Mouse (Mus musculus): Measurements from ENCODE around the gene Rgs9.
A peak's percentile ranks its signal among the peaks of the same experiment; 100 is the strongest.
"Not testable (repeated sequence)": the region's sequence is repeated elsewhere in the genome, so short reads cannot be mapped to it uniquely, and the experiment has no call there.

The Rgs9 gene

GRCm38 (mm10) chr11:109297710-109298375 is at the start of gene Rgs9:
Gene Rgs9 (minus strand): TSS chr11:109298129.
- DNase-seq (ENCODE audit: low read depth, low spot score) = peak; percentile 87

GRCm38 (mm10) chr11:109347242-109347959 is 49.5 kb upstream of the Rgs9 start:
- peak; percentile 64 for DNase-seq (ENCODE audit: low read depth, low spot score)

- DNase-seq (ENCODE audit: low read depth, low spot score) = no peak
Observed at GRCm38 (mm10) chr11:109343991-109344599, 46.2 kb upstream of the Rgs9 start.

- DNase-seq (ENCODE audit: low read depth, low spot score) = no peak
Observed at GRCm38 (mm10) chr11:109343558-109343957, 45.6 kb upstream of the Rgs9 start.

GRCm38 (mm10) chr11:109342666-109343065 is 44.7 kb upstream of the Rgs9 start:
- DNase-seq (ENCODE audit: low read depth, low spot score) = not testable (repeated sequence)

GRCm38 (mm10) chr11:109340541-109340940 is 42.6 kb upstream of the Rgs9 start:
- no peak for DNase-seq (ENCODE audit: low read depth, low spot score)

GRCm38 (mm10) chr11:109339155-109339938 is 41.4 kb upstream of the Rgs9 start:
- DNase-seq (ENCODE audit: low read depth, low spot score) = no peak

- DNase-seq (ENCODE audit: low read depth, low spot score) = no peak
Observed at GRCm38 (mm10) chr11:109335890-109336289, 38.0 kb upstream of the Rgs9 start.

GRCm38 (mm10) chr11:109334773-109335172 is 36.8 kb upstream of the Rgs9 start:
- no peak for DNase-seq (ENCODE audit: low read depth, low spot score)

GRCm38 (mm10) chr11:109332722-109333121 is 34.8 kb upstream of the Rgs9 start:
- DNase-seq (ENCODE audit: low read depth, low spot score) = no peak

GRCm38 (mm10) chr11:109331424-109331824 is 33.5 kb upstream of the Rgs9 start:
- peak; percentile 82 for DNase-seq (ENCODE audit: low read depth, low spot score)

GRCm38 (mm10) chr11:109330706-109331393 is 32.9 kb upstream of the Rgs9 start:
- DNase-seq (ENCODE audit: low read depth, low spot score) = no peak

- no peak for DNase-seq (ENCODE audit: low read depth, low spot score)
Observed at GRCm38 (mm10) chr11:109329331-109329730, 31.4 kb upstream of the Rgs9 start.

GRCm38 (mm10) chr11:109327952-109328351 is 30.0 kb upstream of the Rgs9 start:
- DNase-seq (ENCODE audit: low read depth, low spot score) = no peak

GRCm38 (mm10) chr11:109327381-109327780 is 29.5 kb upstream of the Rgs9 start:
- DNase-seq (ENCODE audit: low read depth, low spot score) = no peak

- DNase-seq (ENCODE audit: low read depth, low spot score) = no peak
Observed at GRCm38 (mm10) chr11:109326270-109326669, 28.3 kb upstream of the Rgs9 start.

GRCm38 (mm10) chr11:109320361-109320933 is 22.5 kb upstream of the Rgs9 start:
- DNase-seq (ENCODE audit: low read depth, low spot score) = no peak

- no peak for DNase-seq (ENCODE audit: low read depth, low spot score)
Observed at GRCm38 (mm10) chr11:109319946-109320345, 22.0 kb upstream of the Rgs9 start.

GRCm38 (mm10) chr11:109319471-109319870 is 21.5 kb upstream of the Rgs9 start:
- no peak for DNase-seq (ENCODE audit: low read depth, low spot score)

- DNase-seq (ENCODE audit: low read depth, low spot score) = no peak
Observed at GRCm38 (mm10) chr11:109316921-109317320, 19.0 kb upstream of the Rgs9 start.

All from retina, postnatal 7 days (tissue).